Mouse (Mus musculus) mesoderm, embryonic 11.5 days (tissue): ENCODE measurements at regions not wholly inside any gene's neighbourhood (a gene's known extent, or its start where the extent isn't known, plus 50 kb on each side); places are given as distances from the start of the nearest gene placed in this dataset.

Experiments
- DNase-seq: peaks from one replicate; pipeline ENCODE4 v3.0.0-alpha.2; 2012; ENCODE audit warnings: low read depth, low spot score

GRCm38 (mm10) chr17:44336842-44337241, 148.5 kb downstream of the Clic5 start:
- DNase-seq, result no peak

GRCm38 (mm10) chr17:44337253-44337652, 148.9 kb downstream of the Clic5 start:
- DNase-seq, result no peak

- DNase-seq, result no peak
Measured at GRCm38 (mm10) chr17:44344542-44344941, 156.2 kb downstream of the Clic5 start.

- no peak for DNase-seq
Measured at GRCm38 (mm10) chr17:44345374-44345773, 157.0 kb downstream of the Clic5 start.

- DNase-seq, result no peak
Measured at GRCm38 (mm10) chr17:44350201-44350948, 162.0 kb downstream of the Clic5 start.

GRCm38 (mm10) chr17:44350949-44351244, 162.5 kb downstream of the Clic5 start:
- no peak for DNase-seq

- DNase-seq, result no peak
Measured at GRCm38 (mm10) chr17:44351499-44352117, 163.2 kb downstream of the Clic5 start.

GRCm38 (mm10) chr17:44352142-44352541, 163.8 kb downstream of the Clic5 start:
- no peak for DNase-seq

GRCm38 (mm10) chr17:44363111-44363510, 174.7 kb downstream of the Clic5 start:
- no peak for DNase-seq

- no peak for DNase-seq
Measured at GRCm38 (mm10) chr17:44364494-44364893, 176.1 kb downstream of the Clic5 start.

GRCm38 (mm10) chr17:44366438-44366837, 178.1 kb downstream of the Clic5 start:
- no peak for DNase-seq

GRCm38 (mm10) chr17:44367561-44367960, 179.2 kb downstream of the Clic5 start:
- DNase-seq, result no peak

- DNase-seq, result no peak
Measured at GRCm38 (mm10) chr17:44370966-44371465, 182.6 kb downstream of the Clic5 start.

- DNase-seq, result no peak
Measured at GRCm38 (mm10) chr17:44371620-44372019, 183.2 kb downstream of the Clic5 start.

- DNase-seq, result no peak
Measured at GRCm38 (mm10) chr17:44373744-44374456, 185.5 kb downstream of the Clic5 start.

- DNase-seq, result no peak
Measured at GRCm38 (mm10) chr17:44378391-44378790, 190.0 kb downstream of the Clic5 start.

GRCm38 (mm10) chr17:44388916-44389315, 200.5 kb downstream of the Clic5 start:
- no peak for DNase-seq

GRCm38 (mm10) chr17:44397829-44398228, 209.4 kb downstream of the Clic5 start:
- DNase-seq, result peak; percentile 27

- DNase-seq, result no peak
Measured at GRCm38 (mm10) chr17:44398231-44398630, 209.8 kb downstream of the Clic5 start.

GRCm38 (mm10) chr17:44404923-44405322, 216.5 kb downstream of the Clic5 start:
- DNase-seq, result peak; percentile 51

- no peak for DNase-seq
Measured at GRCm38 (mm10) chr17:44410961-44411360, 222.6 kb downstream of the Clic5 start.

GRCm38 (mm10) chr17:44418676-44419404, 230.5 kb downstream of the Clic5 start:
- no peak for DNase-seq
